Mouse (Mus musculus): ENCODE data around the gene Wasf3.

DNA sequence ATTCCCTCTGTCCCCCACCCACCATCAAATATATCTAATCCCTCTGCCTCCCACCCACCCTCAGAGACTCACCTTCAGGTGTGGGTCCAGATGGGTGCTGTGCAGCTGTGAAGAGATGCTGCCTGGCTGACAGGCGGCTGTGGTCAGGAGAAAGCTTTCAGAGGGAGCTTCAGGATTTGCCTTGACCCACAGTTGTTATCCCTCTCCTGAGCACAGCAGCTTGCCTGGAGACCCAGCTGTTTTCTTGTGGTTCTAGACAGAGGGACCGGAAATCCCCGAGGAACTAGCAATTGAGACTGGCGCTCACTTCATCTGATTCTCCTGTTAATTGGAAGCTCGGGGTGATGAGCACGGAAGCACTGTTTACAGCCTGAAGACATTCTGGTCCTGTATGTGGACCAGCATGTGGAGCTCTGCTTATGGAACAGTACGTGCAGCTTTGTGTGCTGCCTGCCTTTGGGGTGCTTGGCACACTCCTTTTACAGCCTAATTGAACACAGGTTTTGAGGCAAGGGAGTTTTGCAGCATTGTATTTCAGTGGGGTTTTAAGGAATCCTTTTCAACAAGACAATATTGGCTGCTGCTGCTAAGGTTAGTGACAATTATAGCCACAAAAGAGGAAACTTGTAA is 54.5 kb downstream of the Wasf3 start:
- TF ChIP-seq CTCF (IDR thresholded peaks at IDR 0.05; ENCODE audit: control insufficient read depth, insufficient read depth, insufficient replicate concordance, low read depth, low read length) (no peak), POLR2A (IDR thresholded peaks at IDR 0.05; ENCODE audit: control insufficient read depth, low read depth, low read length) (no peak)
